Mouse (Mus musculus) CH12.LX (cell line): Measurements from ENCODE around the gene Ntm.

Source experiments
- CHD1 ChIP-seq: IDR thresholded peaks from 2 replicates; pipeline ENCODE4 v1.6.1; 2012; ENCODE audit warnings: low read depth, low read length, improper control_type of control experiment, inconsistent platforms
- CTCF ChIP-seq, 2 experiments: IDR thresholded peaks in 1 of 2; conservative IDR thresholded peaks in 1 of 2; 2 replicates each; pipeline ENCODE4 v1.5.1; 2011 to 2012; ENCODE audit warnings: low read depth in 2 of 2, low read length in 2 of 2, improper control_type of control experiment in 1 of 2, inconsistent platforms in 1 of 2, mild to moderate bottlenecking in 1 of 2, moderate library complexity in 1 of 2
- NELFE ChIP-seq: IDR thresholded peaks from 2 replicates; pipeline ENCODE4 v1.6.1; 2011; ENCODE audit warnings: low read depth, low read length, improper control_type of control experiment
- PAX5 ChIP-seq: IDR thresholded peaks from 2 replicates; pipeline ENCODE4 v1.6.1; 2012; ENCODE audit warnings: low read length, inconsistent platforms, mixed read lengths
- POLR2A ChIP-seq: IDR thresholded peaks from 2 replicates; pipeline ENCODE4 v1.6.1; 2011; ENCODE audit warnings: low read depth, mild to moderate bottlenecking, improper control_type of control experiment, low read length
- SMC3 ChIP-seq: IDR thresholded peaks from 2 replicates; pipeline ENCODE4 v1.6.1; 2011; ENCODE audit warnings: low read depth, low read length, improper control_type of control experiment

DNA sequence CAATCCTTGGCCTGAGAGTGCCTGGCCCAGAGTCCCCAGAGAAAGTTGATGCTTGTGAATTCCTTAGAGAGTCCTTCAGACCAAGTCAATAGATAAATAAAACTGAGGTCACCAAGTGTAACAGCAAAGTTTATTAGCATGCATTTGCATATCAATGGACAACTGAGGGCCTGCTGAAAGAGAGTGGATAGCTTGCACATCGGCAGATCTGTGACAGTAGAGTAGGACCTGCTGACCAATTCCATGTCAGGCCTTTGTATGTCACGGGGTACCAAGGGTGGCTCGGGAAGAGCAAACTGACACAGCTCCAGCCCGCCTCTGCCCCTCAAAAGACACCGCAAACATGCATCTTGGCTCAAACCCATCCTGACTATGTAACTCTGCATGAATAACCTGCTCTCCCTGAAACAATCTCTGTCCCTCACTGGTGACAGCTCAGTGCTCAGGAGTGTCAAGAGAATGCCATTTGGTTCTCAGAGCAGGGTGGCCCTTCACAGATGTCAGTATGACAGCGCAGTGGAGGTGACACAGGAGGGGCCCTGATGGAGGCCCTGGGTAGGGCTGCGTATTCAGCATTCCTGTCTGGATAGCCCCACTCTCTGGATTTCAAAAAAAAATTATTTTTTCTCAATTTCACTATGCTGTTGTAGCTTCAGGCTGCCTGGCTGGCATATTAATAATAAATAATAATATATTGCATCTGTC, 305.0 kb downstream of the Ntm start:
- TF ChIP-seq POLR2A: no peak
- TF ChIP-seq CTCF (conservative IDR thresholded peaks at IDR 0.05 in 1 of 2, IDR thresholded peaks at IDR 0.05 in 1 of 2; ENCODE audit: low read depth in 2 of 2, low read length in 2 of 2): no peak
- TF ChIP-seq CHD1: no peak
- no peak for TF ChIP-seq NELFE
- TF ChIP-seq SMC3: no peak
- TF ChIP-seq PAX5: no peak
